Mouse (Mus musculus): Measurements from ENCODE around the gene Adcy6. TPM values are rescaled to one million over a fixed set of nuclear protein-coding genes. Genes with fewer than 3 reads are reported as not detected.
A peak's percentile ranks its signal among the peaks of the same experiment; 100 is the strongest.

The Adcy6 gene
- polyA plus RNA-seq, 1 experiment = 52.6 TPM

DNA sequence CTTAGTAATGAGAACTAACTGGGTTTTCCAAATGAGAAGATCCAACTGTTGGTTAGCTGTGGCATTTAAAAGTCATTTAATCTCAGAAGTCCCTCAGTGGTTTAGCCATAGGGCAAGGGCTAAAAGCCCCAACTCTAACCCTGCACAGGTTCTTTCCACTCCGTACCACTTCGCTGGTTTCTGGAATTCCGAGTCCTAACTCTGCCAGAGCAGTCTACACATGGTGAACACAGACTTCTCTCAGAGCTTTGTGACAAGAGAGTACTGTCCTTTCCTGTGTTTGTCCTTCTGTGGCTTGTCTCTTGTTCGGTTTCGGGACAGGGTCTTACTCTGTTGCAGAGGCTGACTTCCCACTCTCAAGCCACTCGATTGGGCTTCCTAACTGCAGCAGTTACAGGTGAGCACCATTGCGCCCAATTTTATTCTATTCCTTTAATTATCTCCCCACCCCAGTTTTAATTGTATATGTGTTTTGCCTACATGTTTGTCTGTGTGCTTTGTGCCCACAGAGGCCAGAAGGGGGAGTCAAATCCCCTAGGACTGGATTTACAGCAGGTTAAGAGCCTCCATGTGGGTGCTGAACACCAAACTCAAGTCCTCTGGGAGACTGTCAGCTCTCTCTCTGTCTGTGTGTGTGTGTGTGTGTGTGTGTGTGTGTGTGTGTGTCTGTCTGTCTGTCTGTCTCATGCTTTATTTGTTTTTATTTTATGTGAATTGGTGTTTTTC is 16.8 kb upstream of the Adcy6 start:
- no peaks in the 10 kb centered on the region for H3K36me3 ChIP-seq (ENCODE audit: control insufficient read depth, insufficient read depth)
- no peaks in the 10 kb centered on the region for H3K79me3 ChIP-seq (ENCODE audit: low read depth)
- H3K27me3 ChIP-seq (ENCODE audit: control insufficient read depth, insufficient read depth, insufficient read length) = no peaks in the 10 kb centered on the region
- no peaks in the 10 kb centered on the region for H3K79me2 ChIP-seq (ENCODE audit: control insufficient read depth, insufficient read depth)
- no peak overlapping the region for H3ac ChIP-seq (ENCODE audit: control insufficient read depth, insufficient read length, low read depth)
- TF ChIP-seq MYOD1 (IDR thresholded peaks at IDR 0.05; ENCODE audit: control insufficient read depth, insufficient read length, low read depth) (no peak), FOSL1 (IDR thresholded peaks at IDR 0.05; ENCODE audit: insufficient read depth, low read length, poor library complexity, severe bottlenecking) (no peak), CTCF (IDR thresholded peaks at IDR 0.05; ENCODE audit: control insufficient read depth, insufficient read depth, insufficient read length) (no peak), MYOG (IDR thresholded peaks at IDR 0.05; ENCODE audit: control insufficient read depth, extremely low read depth, insufficient read length) (no peak), MAX (IDR thresholded peaks at IDR 0.05) (no peak), USF1 (IDR thresholded peaks at IDR 0.05; ENCODE audit: low read depth) (no peak), CEBPB (IDR thresholded peaks at IDR 0.05; ENCODE audit: low read depth) (no peak)
- no peak overlapping the region for H3K4me3 ChIP-seq (ENCODE audit: insufficient read depth, poor library complexity, severe bottlenecking)

GRCm38 (mm10) chr15:98626078-98626477 is 16.2 kb upstream of the Adcy6 start:
- Histone ChIP-seq H3K79me3 (ENCODE audit: low read depth) (no peaks in the 10 kb centered on the region), H3K4me3 (ENCODE audit: insufficient read depth, poor library complexity, severe bottlenecking) (no peak overlapping the region), H3K36me3 (ENCODE audit: control insufficient read depth, insufficient read depth) (no peaks in the 10 kb centered on the region), H3ac (ENCODE audit: control insufficient read depth, insufficient read length, low read depth) (no peak overlapping the region), H3K79me2 (ENCODE audit: control insufficient read depth, insufficient read depth) (no peaks in the 10 kb centered on the region), H3K27me3 (ENCODE audit: control insufficient read depth, insufficient read depth, insufficient read length) (no peaks in the 10 kb centered on the region)
- TF ChIP-seq MAX (IDR thresholded peaks at IDR 0.05) (no peak), CEBPB (IDR thresholded peaks at IDR 0.05; ENCODE audit: low read depth) (no peak), CTCF (IDR thresholded peaks at IDR 0.05; ENCODE audit: control insufficient read depth, insufficient read depth, insufficient read length) (no peak), FOSL1 (IDR thresholded peaks at IDR 0.05; ENCODE audit: insufficient read depth, low read length, poor library complexity, severe bottlenecking) (peak; percentile 50), MYOD1 (IDR thresholded peaks at IDR 0.05; ENCODE audit: control insufficient read depth, insufficient read length, low read depth) (no peak)

- no peaks in the 10 kb centered on the region for H3K79me3 ChIP-seq (ENCODE audit: low read depth)
- H3K4me3 ChIP-seq (ENCODE audit: insufficient read depth, poor library complexity, severe bottlenecking) = no peak overlapping the region
- no peak overlapping the region for H3ac ChIP-seq (ENCODE audit: control insufficient read depth, insufficient read length, low read depth)
- no peak for TF ChIP-seq MAX (IDR thresholded peaks at IDR 0.05)
- no peak for TF ChIP-seq MYOD1 (IDR thresholded peaks at IDR 0.05; ENCODE audit: control insufficient read depth, insufficient read length, low read depth)
- no peak for TF ChIP-seq MYOG (IDR thresholded peaks at IDR 0.05; ENCODE audit: control insufficient read depth, extremely low read depth, insufficient read length)
- TF ChIP-seq FOSL1 (IDR thresholded peaks at IDR 0.05; ENCODE audit: insufficient read depth, low read length, poor library complexity, severe bottlenecking) = no peak
- no peak for TF ChIP-seq USF1 (IDR thresholded peaks at IDR 0.05; ENCODE audit: low read depth)
- TF ChIP-seq CEBPB (IDR thresholded peaks at IDR 0.05; ENCODE audit: low read depth) = no peak
- H3K27me3 ChIP-seq (ENCODE audit: control insufficient read depth, insufficient read depth, insufficient read length) = no peaks in the 10 kb centered on the region
- H3K36me3 ChIP-seq (ENCODE audit: control insufficient read depth, insufficient read depth) = no peaks in the 10 kb centered on the region
- no peaks in the 10 kb centered on the region for H3K79me2 ChIP-seq (ENCODE audit: control insufficient read depth, insufficient read depth)
Observed at GRCm38 (mm10) chr15:98623361-98623821, 13.5 kb upstream of the Adcy6 start.

- Histone ChIP-seq H3K79me2 (ENCODE audit: control insufficient read depth, insufficient read depth) (no peaks in the 10 kb centered on the region), H3ac (ENCODE audit: control insufficient read depth, insufficient read length, low read depth) (no peak overlapping the region), H3K36me3 (ENCODE audit: control insufficient read depth, insufficient read depth) (no peaks in the 10 kb centered on the region), H3K79me3 (ENCODE audit: low read depth) (no peaks in the 10 kb centered on the region), H3K4me3 (ENCODE audit: insufficient read depth, poor library complexity, severe bottlenecking) (no peak overlapping the region), H3K27me3 (ENCODE audit: control insufficient read depth, insufficient read depth, insufficient read length) (no peaks in the 10 kb centered on the region)
- no peak for TF ChIP-seq CTCF (IDR thresholded peaks at IDR 0.05; ENCODE audit: control insufficient read depth, insufficient read depth, insufficient read length)
- TF ChIP-seq MAX (IDR thresholded peaks at IDR 0.05) = no peak
- TF ChIP-seq CEBPB (IDR thresholded peaks at IDR 0.05; ENCODE audit: low read depth) = no peak
- no peak for TF ChIP-seq MYOG (IDR thresholded peaks at IDR 0.05; ENCODE audit: control insufficient read depth, extremely low read depth, insufficient read length)
- TF ChIP-seq USF1 (IDR thresholded peaks at IDR 0.05; ENCODE audit: low read depth) = no peak
- no peak for TF ChIP-seq FOSL1 (IDR thresholded peaks at IDR 0.05; ENCODE audit: insufficient read depth, low read length, poor library complexity, severe bottlenecking)
- TF ChIP-seq MYOD1 (IDR thresholded peaks at IDR 0.05; ENCODE audit: control insufficient read depth, insufficient read length, low read depth) = no peak
Observed at GRCm38 (mm10) chr15:98622721-98623120, 12.8 kb upstream of the Adcy6 start.

- H3K4me3 ChIP-seq (ENCODE audit: insufficient read depth, poor library complexity, severe bottlenecking) = no peak overlapping the region
- H3K36me3 ChIP-seq (ENCODE audit: control insufficient read depth, insufficient read depth) = no peaks in the 10 kb centered on the region
- no peak overlapping the region for H3ac ChIP-seq (ENCODE audit: control insufficient read depth, insufficient read length, low read depth)
- no peaks in the 10 kb centered on the region for H3K27me3 ChIP-seq (ENCODE audit: control insufficient read depth, insufficient read depth, insufficient read length)
- no peaks in the 10 kb centered on the region for H3K79me3 ChIP-seq (ENCODE audit: low read depth)
- TF ChIP-seq FOSL1 (IDR thresholded peaks at IDR 0.05; ENCODE audit: insufficient read depth, low read length, poor library complexity, severe bottlenecking) = no peak
- TF ChIP-seq CTCF (IDR thresholded peaks at IDR 0.05; ENCODE audit: control insufficient read depth, insufficient read depth, insufficient read length) = no peak
- TF ChIP-seq MYOD1 (IDR thresholded peaks at IDR 0.05; ENCODE audit: control insufficient read depth, insufficient read length, low read depth) = no peak
- no peak for TF ChIP-seq MAX (IDR thresholded peaks at IDR 0.05)
- TF ChIP-seq MYOG (IDR thresholded peaks at IDR 0.05; ENCODE audit: control insufficient read depth, extremely low read depth, insufficient read length) = no peak
- no peak for TF ChIP-seq USF1 (IDR thresholded peaks at IDR 0.05; ENCODE audit: low read depth)
- TF ChIP-seq CEBPB (IDR thresholded peaks at IDR 0.05; ENCODE audit: low read depth) = no peak
- H3K79me2 ChIP-seq (ENCODE audit: control insufficient read depth, insufficient read depth) = no peaks in the 10 kb centered on the region
Observed at GRCm38 (mm10) chr15:98622199-98622598, 12.3 kb upstream of the Adcy6 start.

Measured in C2C12 (cell line).